Mouse (Mus musculus): ENCODE data around the gene Olfr502.
"Not testable (repeated sequence)": the region's sequence is repeated elsewhere in the genome, so short reads cannot be mapped to it uniquely, and the experiment has no call there.

The Olfr502 gene

GRCm38 (mm10) chr7:108524965-108525364 lies at the start of gene Olfr502:
Olfr502 (minus strand) TSS chr7:108525065.
- DNase-seq (ENCODE audit: low spot score) = no peak

GRCm38 (mm10) chr7:108565693-108566092 lies 40.8 kb upstream of the Olfr502 start, which contains the start of gene Olfr504:
Olfr504 (minus strand) TSS chr7:108565793.
- DNase-seq (ENCODE audit: low spot score) = no peak

- not testable (repeated sequence) for DNase-seq (ENCODE audit: low spot score)
Measured at GRCm38 (mm10) chr7:108544227-108544626, 19.4 kb upstream of the Olfr502 start, which contains the start of gene Olfr503. Olfr503 (plus strand) TSS chr7:108544527.

- DNase-seq (ENCODE audit: low spot score) = no peak
Measured at GRCm38 (mm10) chr7:108542416-108542815, 17.6 kb upstream of the Olfr502 start.
